Mouse (Mus musculus) small intestine, adult 2 months (tissue): ENCODE data around the gene Zfp664. TPM values are rescaled to one million over a fixed set of nuclear protein-coding genes. Genes with fewer than 3 reads are reported as not detected.

Experiments used
- H3K27ac ChIP-seq: fragments of 200-500 bp; 2 replicates; pipeline ENCODE4 v1.5.1; 2012; ENCODE audit warnings: low read depth, low read length, control low read depth, inconsistent platforms; ENCODE audit not compliant: insufficient read depth
- H3K27me3 ChIP-seq: fragments of 200-500 bp; 2 replicates; pipeline ENCODE4 v1.6.1; 2012; ENCODE audit warnings: mild to moderate bottlenecking, moderate library complexity, low read length, inconsistent platforms; ENCODE audit not compliant: control insufficient read depth, insufficient read depth
- H3K36me3 ChIP-seq: fragments of 200-500 bp; 2 replicates; pipeline ENCODE4 v1.6.1; 2012; ENCODE audit warnings: mild to moderate bottlenecking, low read length, control low read depth, inconsistent platforms; ENCODE audit not compliant: control insufficient read depth, insufficient read depth
- H3K4me1 ChIP-seq: fragments of 200-500 bp; 2 replicates; pipeline ENCODE4 v1.6.1; 2012; ENCODE audit warnings: low read length, inconsistent platforms, mixed read lengths; ENCODE audit not compliant: control insufficient read depth, insufficient read depth, insufficient read length
- H3K4me3 ChIP-seq: fragments of 200-500 bp; 2 replicates; pipeline ENCODE4 v1.5.1; 2012; ENCODE audit warnings: low read depth, mild to moderate bottlenecking, control low read depth, inconsistent platforms, low read length, moderate library complexity
- CTCF ChIP-seq: fragments of 200-500 bp; IDR thresholded peaks from 2 replicates; pipeline ENCODE4 v1.5.1; 2012; ENCODE audit warnings: low read depth, mild to moderate bottlenecking, control low read depth, inconsistent platforms, low read length, moderate library complexity, mixed read lengths; ENCODE audit not compliant: insufficient replicate concordance, insufficient read length; ENCODE audit errors: extremely low read depth
- POLR2A ChIP-seq: fragments of 200-500 bp; IDR thresholded peaks from 2 replicates; pipeline ENCODE4 v1.6.1; 2012; ENCODE audit warnings: low read depth, mild to moderate bottlenecking, control low read depth, inconsistent platforms, low read length, moderate library complexity
- WGBS: fragments of 180-500 bp; shearing (Covaris S2); methylation state at CpG from one replicate; pipeline ENCODE4 v1.1.7; 2018; 5-methylcytosine and 5-hydroxymethylcytosine counted together
- polyA plus RNA-seq: library from polyadenylated mRNA; depleted of rRNA; stranded (reverse); fragments of >200 nt; gene quantifications from 2 replicates; pipeline ENCODE4 v1.2.3, GENCODE M21; 2012

Gene Zfp664
- polyA plus RNA-seq, 1 experiment, result 11.3 TPM

- no peak overlapping the region for H3K27ac ChIP-seq
- WGBS, result 23% methylated on average over 13 of the region's 13 CpGs
- no peak overlapping the region for H3K4me3 ChIP-seq
- H3K36me3 ChIP-seq, result no peaks in the 10 kb centered on the region
- H3K27me3 ChIP-seq, result no peaks in the 10 kb centered on the region
- H3K4me1 ChIP-seq, result peaks cover 11% of the 10 kb centered on the region
- TF ChIP-seq POLR2A, result no peak
- no peak for TF ChIP-seq CTCF
Measured at GRCm38 (mm10) chr5:124906890-124907289, 44.4 kb downstream of the Zfp664 start.

GRCm38 (mm10) chr5:124908860-124909259, 46.4 kb downstream of the Zfp664 start:
- H3K27me3 ChIP-seq, result no peaks in the 10 kb centered on the region
- no peak overlapping the region for H3K27ac ChIP-seq
- H3K4me1 ChIP-seq, result peaks cover 7% of the 10 kb centered on the region; the same call in 1 of the 2 replicates
- TF ChIP-seq POLR2A, result no peak
- TF ChIP-seq CTCF, result peak; percentile 74; the same call in 1 of the 2 replicates
- H3K4me3 ChIP-seq, result no peak overlapping the region
- no peaks in the 10 kb centered on the region for H3K36me3 ChIP-seq
- 15% methylated on average over 5 of the region's 5 CpGs for WGBS

GRCm38 (mm10) chr5:124912276-124912675, 49.8 kb downstream of the Zfp664 start:
- no peaks in the 10 kb centered on the region for H3K4me1 ChIP-seq
- no peaks in the 10 kb centered on the region for H3K27me3 ChIP-seq
- TF ChIP-seq POLR2A (no peak), CTCF (no peak)
- no peaks in the 10 kb centered on the region for H3K36me3 ChIP-seq
- no peak overlapping the region for H3K27ac ChIP-seq
- H3K4me3 ChIP-seq, result no peak overlapping the region
- WGBS, result 55% methylated on average over 7 of the region's 7 CpGs

GRCm38 (mm10) chr5:124912946-124913933, 50.7 kb downstream of the Zfp664 start:
- no peak for TF ChIP-seq POLR2A
- no peak for TF ChIP-seq CTCF
- H3K4me3 ChIP-seq, result no peak overlapping the region
- H3K4me1 ChIP-seq, result no peaks in the 10 kb centered on the region
- 62% methylated on average over 20 of the region's 20 CpGs for WGBS
- no peaks in the 10 kb centered on the region for H3K27me3 ChIP-seq
- H3K27ac ChIP-seq, result no peak overlapping the region
- H3K36me3 ChIP-seq, result no peaks in the 10 kb centered on the region

- no peaks in the 10 kb centered on the region for H3K27me3 ChIP-seq
- WGBS, result 75% methylated on average over 3 of the region's 3 CpGs
- H3K4me1 ChIP-seq, result no peaks in the 10 kb centered on the region
- H3K27ac ChIP-seq, result no peak overlapping the region
- H3K4me3 ChIP-seq, result no peak overlapping the region
- TF ChIP-seq POLR2A, result no peak
- no peak for TF ChIP-seq CTCF
- H3K36me3 ChIP-seq, result no peaks in the 10 kb centered on the region
Measured at GRCm38 (mm10) chr5:124919798-124920197, 57.3 kb downstream of the Zfp664 start.

- no peaks in the 10 kb centered on the region for H3K36me3 ChIP-seq
- TF ChIP-seq POLR2A (no peak), CTCF (no peak)
- no peak overlapping the region for H3K27ac ChIP-seq
- H3K4me3 ChIP-seq, result no peak overlapping the region
- no peaks in the 10 kb centered on the region for H3K27me3 ChIP-seq
- no peaks in the 10 kb centered on the region for H3K4me1 ChIP-seq
Measured at GRCm38 (mm10) chr5:124921410-124921809, 58.9 kb downstream of the Zfp664 start.
